Comparison of ENCODE assay signal across 8 mouse cellular contexts in the genomic region with DNA sequence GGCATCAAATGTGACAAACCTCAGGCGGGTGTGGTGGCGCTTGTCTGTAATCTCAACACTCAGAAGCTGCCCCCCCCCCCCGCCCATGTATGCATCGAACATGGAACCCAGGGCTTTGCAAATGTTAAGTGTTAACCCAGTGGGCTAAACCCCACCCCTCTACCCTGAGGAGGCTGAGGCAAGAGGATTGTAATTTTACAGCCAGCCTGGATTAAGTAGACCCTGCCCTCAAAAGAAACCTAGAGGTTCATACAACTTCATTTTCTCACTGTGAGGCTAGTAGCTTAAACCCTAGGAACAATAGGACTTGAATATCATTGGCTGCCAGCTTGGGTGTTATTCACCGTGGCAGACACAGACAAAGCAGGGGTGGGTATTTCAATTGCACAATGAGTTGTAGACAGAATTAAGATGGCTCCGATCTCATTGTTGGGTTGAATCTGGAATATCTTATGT. TPM values are rescaled to one million over a fixed set of nuclear protein-coding genes. Genes with fewer than 3 reads are reported as not detected.
DNase-seq lines count a peak whose midpoint lies in the region; ATAC-seq and TF ChIP-seq lines count a peak whose summit lies in the region.

No protein-coding gene starts in this region.

- no peak for TF ChIP-seq POLR2A in bone marrow, adult 2 months (IDR thresholded peaks at IDR 0.05; ENCODE audit: borderline replicate concordance, control insufficient read depth, low read depth, low read length)

- no peak overlapping the region; the same call in 1 of the 2 replicates for H3K9ac ChIP-seq in heart, postnatal 0 days (replicated peaks; ENCODE audit: low read depth, low read length)
- peak overlapping the region; percentile 84 for H3K9ac ChIP-seq in hindbrain, embryonic 14.5 days
- H3K9ac ChIP-seq in midbrain, embryonic 16.5 days (ENCODE audit: low read depth, low read length): peak overlapping the region; percentile 99

- 0 out of 2 replicates have a peak, but pooled peaks cover 7% of the 10 kb centered on the region for H3K4me1 ChIP-seq in heart, postnatal 0 days (ENCODE audit: control insufficient read depth, insufficient read depth)
- H3K4me1 ChIP-seq in bone marrow, adult 2 months (ENCODE audit: control insufficient read depth, insufficient read depth, low read length): peaks cover 2% of the 10 kb centered on the region
- peaks cover 55% of the 10 kb centered on the region for H3K4me1 ChIP-seq in hindbrain, embryonic 14.5 days (replicated peaks; ENCODE audit: control insufficient read depth, insufficient read depth, low read length)
- peaks cover 54% of the 10 kb centered on the region for H3K4me1 ChIP-seq in midbrain, embryonic 16.5 days (ENCODE audit: control insufficient read depth, insufficient read depth, low read length)

- 0 out of 2 replicates have a peak overlapping the region, but pooled peaks have one; percentile 6 for H3K27ac ChIP-seq in heart, postnatal 0 days (ENCODE audit: low read depth)
- no peak overlapping the region for H3K27ac ChIP-seq in bone marrow, adult 2 months (ENCODE audit: control insufficient read depth, insufficient read depth, low read depth, low read length, poor library complexity)
- H3K27ac ChIP-seq in hindbrain, embryonic 14.5 days: peak overlapping the region; percentile 96
- peak overlapping the region; percentile 99 for H3K27ac ChIP-seq in midbrain, embryonic 16.5 days (ENCODE audit: low read length)

- intact Hi-C loops in heart, postnatal 10 days (cut with DNase I): loop anchor here (2.0 to 10.0 kb wide), 2 partner anchors 73 to 205 kb away; a partner anchor contains a TSS
- intact Hi-C loops in left cerebral cortex, postnatal 36 days (cut with DNase I): loop anchor here (2.0 kb wide), 1 partner anchor 73 kb away; a partner anchor contains a TSS
- intact Hi-C loops in left cerebral cortex, postnatal 14 days (cut with DNase I): loop anchor here (2.0 kb wide), 1 partner anchor 73 kb away; a partner anchor contains a TSS

- no peak for DNase-seq in heart, postnatal 0 days (ENCODE audit: low spot score)
- no peak for DNase-seq in heart, postnatal 10 days
- DNase-seq in hindbrain, embryonic 14.5 days (ENCODE audit: low spot score): peak; percentile 69
- DNase-seq in left cerebral cortex, postnatal 36 days (ENCODE audit: low spot score in 2 of 2): no peak
- DNase-seq in layer of hippocampus, postnatal 36 days: no peak
- no peak for DNase-seq in left cerebral cortex, postnatal 14 days (ENCODE audit: low spot score in 2 of 2)

- peak overlapping the region; percentile 98 for H3K4me2 ChIP-seq in heart, postnatal 0 days (ENCODE audit: low read depth, low read length)
- peak overlapping the region; percentile 67 for H3K4me2 ChIP-seq in hindbrain, embryonic 14.5 days (replicated peaks)
- peak overlapping the region; percentile 86 for H3K4me2 ChIP-seq in midbrain, embryonic 16.5 days (ENCODE audit: low read length)

- ATAC-seq in heart, postnatal 0 days (ENCODE audit: insufficient read depth, low read depth): no peak
- peak; percentile 14; the same call in 1 of the 2 replicates for ATAC-seq in hindbrain, embryonic 14.5 days (ENCODE audit: low FRiP score)
- peak; percentile 29; the same call in 1 of the 2 replicates for ATAC-seq in midbrain, embryonic 16.5 days

- H3K36me3 ChIP-seq in heart, postnatal 0 days (replicated peaks; ENCODE audit: control insufficient read depth, insufficient read depth, low read length): peaks cover 34% of the 10 kb centered on the region
- peaks cover 35% of the 10 kb centered on the region for H3K36me3 ChIP-seq in hindbrain, embryonic 14.5 days (replicated peaks; ENCODE audit: control insufficient read depth, insufficient read depth)
- peaks cover 20% of the 10 kb centered on the region for H3K36me3 ChIP-seq in midbrain, embryonic 16.5 days (ENCODE audit: control insufficient read depth, insufficient read depth, low read length)

- no peaks in the 10 kb centered on the region for H3K9me3 ChIP-seq in heart, postnatal 0 days (replicated peaks; ENCODE audit: control insufficient read depth, low read length)
- H3K9me3 ChIP-seq in hindbrain, embryonic 14.5 days (ENCODE audit: control insufficient read depth, low read length): no peaks in the 10 kb centered on the region
- H3K9me3 ChIP-seq in midbrain, embryonic 16.5 days (replicated peaks; ENCODE audit: control insufficient read depth, low read length, poor library complexity, severe bottlenecking): no peaks in the 10 kb centered on the region

- peak overlapping the region; percentile 87 for H3K4me3 ChIP-seq in heart, postnatal 0 days (ENCODE audit: low read depth, low read length)
- H3K4me3 ChIP-seq in bone marrow, adult 2 months (replicated peaks; ENCODE audit: control insufficient read depth, low read depth, low read length): peak overlapping the region; percentile 71
- H3K4me3 ChIP-seq in hindbrain, embryonic 14.5 days (replicated peaks; ENCODE audit: low read length): peak overlapping the region; percentile 72
- peak overlapping the region; percentile 90 for H3K4me3 ChIP-seq in midbrain, embryonic 16.5 days (ENCODE audit: low read depth, low read length)

- WGBS in heart, postnatal 0 days: 8% methylated on average over 6 of the region's 6 CpGs
- WGBS in bone marrow, adult 2 months: 9% methylated on average over 6 of the region's 6 CpGs
- WGBS in hindbrain, embryonic 14.5 days: 3% methylated on average over 6 of the region's 6 CpGs
- WGBS in midbrain, embryonic 16.5 days: under 1% methylated on average over 6 of the region's 6 CpGs

- TF ChIP-seq CTCF in heart, postnatal 0 days (IDR thresholded peaks at IDR 0.05; ENCODE audit: low read depth): no peak
- TF ChIP-seq CTCF in bone marrow, adult 2 months (IDR thresholded peaks at IDR 0.05; ENCODE audit: control insufficient read depth, insufficient read depth, low read length): no peak

- H3K27me3 ChIP-seq in heart, postnatal 0 days (ENCODE audit: control insufficient read depth, insufficient read depth, low read length): no peaks in the 10 kb centered on the region
- H3K27me3 ChIP-seq in hindbrain, embryonic 14.5 days (ENCODE audit: control insufficient read depth, insufficient read depth, low read length): no peaks in the 10 kb centered on the region
- H3K27me3 ChIP-seq in midbrain, embryonic 16.5 days (ENCODE audit: control insufficient read depth, insufficient read depth, low read depth, low read length): no peaks in the 10 kb centered on the region

- no peak for TF ChIP-seq EP300 in heart, postnatal 0 days (IDR thresholded peaks at IDR 0.05; ENCODE audit: low read depth)

RNA-seq across cellular contexts. Expression of a gene that starts 1.2 kb away (rescaled TPM):
- total RNA-seq in heart, postnatal 0 days (2014; rRNA removed; ENCODE audit: low replicate concordance): 149 and 227 TPM in 2 replicates
- polyA plus RNA-seq in heart, postnatal 0 days (2015; fragmentation: Nextera tagmentation; extraction: Ambion mirVana): 372 and 387 TPM in 2 replicates
- 100 to 1,000 TPM; 131 to 137 TPM for total RNA-seq in heart, postnatal 10 days (2021)
- polyA plus RNA-seq in bone marrow, adult 2 months (2011; ENCODE audit: insufficient read depth, insufficient read length, low replicate concordance, missing spikeins): 297 and 423 TPM in 2 replicates
- polyA plus RNA-seq in hindbrain, embryonic 14.5 days (2014; fragmentation: Nextera tagmentation; extraction: Ambion mirVana): 5,273 and 5,278 TPM in 2 replicates
- 7,758 and 8,549 TPM in 2 replicates for polyA plus RNA-seq in midbrain, embryonic 16.5 days (2015; fragmentation: Nextera tagmentation; extraction: Ambion mirVana)
- total RNA-seq in left cerebral cortex, postnatal 36 days (2021): 1,000 to 10,000 TPM; 1,022 to 1,141 TPM
- total RNA-seq in layer of hippocampus, postnatal 36 days (2021): 100 to 1,000 TPM; 338 to 365 TPM
- total RNA-seq in left cerebral cortex, postnatal 14 days (2021): 1,000 to 10,000 TPM; 1,227 to 1,286 TPM

RNA-seq across cellular contexts. Expression of a gene that starts 27.1 kb away (rescaled TPM):
- 13.1 and 25.4 TPM in 2 replicates for total RNA-seq in heart, postnatal 0 days (2014; rRNA removed; ENCODE audit: low replicate concordance)
- 15.4 and 18.7 TPM in 2 replicates for polyA plus RNA-seq in heart, postnatal 0 days (2015; fragmentation: Nextera tagmentation; extraction: Ambion mirVana)
- total RNA-seq in heart, postnatal 10 days (2021): 10 to 100 TPM in 1 of 2 experiments, 1 to 10 TPM in 1; 9.5 to 12.7 TPM
- 10.2 and 10.8 TPM in 2 replicates for polyA plus RNA-seq in bone marrow, adult 2 months (2011; ENCODE audit: insufficient read depth, insufficient read length, low replicate concordance, missing spikeins)
- polyA plus RNA-seq in hindbrain, embryonic 14.5 days (2014; fragmentation: Nextera tagmentation; extraction: Ambion mirVana): 11.5 and 12.4 TPM in 2 replicates
- 27.2 and 36.2 TPM in 2 replicates for polyA plus RNA-seq in midbrain, embryonic 16.5 days (2015; fragmentation: Nextera tagmentation; extraction: Ambion mirVana)
- total RNA-seq in left cerebral cortex, postnatal 36 days (2021): 10 to 100 TPM; 56.5 to 65.6 TPM
- total RNA-seq in layer of hippocampus, postnatal 36 days (2021): 10 to 100 TPM; 63.6 to 69.1 TPM
- 10 to 100 TPM; 54.6 to 55.8 TPM for total RNA-seq in left cerebral cortex, postnatal 14 days (2021)

RNA-seq across cellular contexts. Expression of a gene that starts 41.4 kb away (rescaled TPM):
- total RNA-seq in heart, postnatal 0 days (2014; rRNA removed; ENCODE audit: low replicate concordance): 2.7 and 3.1 TPM in 2 replicates
- 1.8 and 2.5 TPM in 2 replicates for polyA plus RNA-seq in heart, postnatal 0 days (2015; fragmentation: Nextera tagmentation; extraction: Ambion mirVana)
- 1 to 10 TPM in 1 of 2 experiments, under 1 TPM in 1; 0.60 to 1.1 TPM for total RNA-seq in heart, postnatal 10 days (2021)
- 9.5 and 13.9 TPM in 2 replicates for polyA plus RNA-seq in bone marrow, adult 2 months (2011; ENCODE audit: insufficient read depth, insufficient read length, low replicate concordance, missing spikeins)
- 0.40 and 0.91 TPM in 2 replicates for polyA plus RNA-seq in hindbrain, embryonic 14.5 days (2014; fragmentation: Nextera tagmentation; extraction: Ambion mirVana)
- 1.3 and 1.7 TPM in 2 replicates for polyA plus RNA-seq in midbrain, embryonic 16.5 days (2015; fragmentation: Nextera tagmentation; extraction: Ambion mirVana)
- under 1 TPM in 1 of 2 experiments, not detected in 1; 0.32 TPM for total RNA-seq in left cerebral cortex, postnatal 36 days (2021)
- total RNA-seq in layer of hippocampus, postnatal 36 days (2021): 1 to 10 TPM in 1 of 2 experiments, not detected in 1; 1.3 TPM
- under 1 TPM; 0.53 to 0.55 TPM for total RNA-seq in left cerebral cortex, postnatal 14 days (2021)
